Mouse (Mus musculus): ENCODE data around the gene Krt39. TPM values are rescaled to one million over a fixed set of nuclear protein-coding genes. Genes with fewer than 3 reads are reported as not detected.

The Krt39 gene
- polyA plus RNA-seq, 1 experiment from 2014 or later: not detected

GRCm38 (mm10) chr11:99496460-99496859 lies 24.7 kb downstream of the Krt39 start:
- no peaks in the 10 kb centered on the region for H3K27me3 ChIP-seq (replicated peaks)
- no peak overlapping the region for H3K27ac ChIP-seq
- no peak for ATAC-seq (replicated peaks)
- no peaks in the 10 kb centered on the region for H3K9me3 ChIP-seq
- H3K9ac ChIP-seq: no peak overlapping the region
- H3K36me3 ChIP-seq (replicated peaks): no peaks in the 10 kb centered on the region
- no peak overlapping the region for H3K4me3 ChIP-seq
- H3K4me1 ChIP-seq: no peaks in the 10 kb centered on the region
- WGBS: 92% methylated on average over 4 of the region's 4 CpGs
- no peak overlapping the region for H3K4me2 ChIP-seq

GRCm38 (mm10) chr11:99494741-99495140 lies 26.4 kb downstream of the Krt39 start:
- H3K4me1 ChIP-seq: no peaks in the 10 kb centered on the region
- WGBS: 91% methylated on average over 4 of the region's 4 CpGs
- no peak for ATAC-seq (replicated peaks)
- no peak overlapping the region for H3K9ac ChIP-seq
- no peak overlapping the region for H3K4me3 ChIP-seq
- no peaks in the 10 kb centered on the region for H3K9me3 ChIP-seq
- H3K27me3 ChIP-seq (replicated peaks): no peaks in the 10 kb centered on the region
- no peaks in the 10 kb centered on the region for H3K36me3 ChIP-seq (replicated peaks)
- H3K4me2 ChIP-seq: no peak overlapping the region
- H3K27ac ChIP-seq: no peak overlapping the region

- no peak overlapping the region for H3K27ac ChIP-seq
- WGBS: 54% methylated on average over 5 of the region's 5 CpGs
- no peak overlapping the region for H3K9ac ChIP-seq
- no peaks in the 10 kb centered on the region for H3K4me1 ChIP-seq
- H3K4me3 ChIP-seq: no peak overlapping the region
- H3K36me3 ChIP-seq (replicated peaks): no peaks in the 10 kb centered on the region
- no peaks in the 10 kb centered on the region for H3K27me3 ChIP-seq (replicated peaks)
- no peak overlapping the region for H3K4me2 ChIP-seq
- ATAC-seq (replicated peaks): no peak
- H3K9me3 ChIP-seq: no peaks in the 10 kb centered on the region
Measured at GRCm38 (mm10) chr11:99493574-99493850, 27.6 kb downstream of the Krt39 start.

GRCm38 (mm10) chr11:99492733-99493573 lies 28.2 kb downstream of the Krt39 start, which contains the start of gene Krt23:
Krt23 (minus strand) TSS chr11:99493137.
- Histone ChIP-seq H3K27me3 (replicated peaks) (no peaks in the 10 kb centered on the region), H3K9me3 (no peaks in the 10 kb centered on the region), H3K4me3 (no peak within 1 kb of the TSS), H3K36me3 (replicated peaks) (no peaks in the 10 kb centered on the region), H3K27ac (no peak within 1 kb of the TSS), H3K4me1 (no peaks in the 10 kb centered on the region), H3K9ac (no peak within 1 kb of the TSS), H3K4me2 (no peak within 1 kb of the TSS)
- WGBS: 88% methylated on average over 22 of the region's 22 CpGs
- no peak for ATAC-seq (replicated peaks)

- Histone ChIP-seq H3K9ac (no peak overlapping the region), H3K27me3 (replicated peaks) (no peaks in the 10 kb centered on the region), H3K27ac (no peak overlapping the region), H3K4me1 (no peaks in the 10 kb centered on the region), H3K9me3 (no peaks in the 10 kb centered on the region), H3K4me3 (no peak overlapping the region), H3K36me3 (replicated peaks) (no peaks in the 10 kb centered on the region), H3K4me2 (no peak overlapping the region)
- no peak for ATAC-seq (replicated peaks)
- 91% methylated on average over 8 of the region's 8 CpGs for WGBS
Measured at GRCm38 (mm10) chr11:99491040-99491439, 30.1 kb downstream of the Krt39 start.

GRCm38 (mm10) chr11:99490624-99491023 lies 30.5 kb downstream of the Krt39 start:
- no peak overlapping the region for H3K4me2 ChIP-seq
- H3K9ac ChIP-seq: no peak overlapping the region
- 84% methylated on average over 4 of the region's 4 CpGs for WGBS
- ATAC-seq (replicated peaks): no peak
- no peak overlapping the region for H3K4me3 ChIP-seq
- no peaks in the 10 kb centered on the region for H3K36me3 ChIP-seq (replicated peaks)
- no peaks in the 10 kb centered on the region for H3K9me3 ChIP-seq
- H3K4me1 ChIP-seq: no peaks in the 10 kb centered on the region
- no peak overlapping the region for H3K27ac ChIP-seq
- no peaks in the 10 kb centered on the region for H3K27me3 ChIP-seq (replicated peaks)

- Histone ChIP-seq H3K9me3 (no peaks in the 10 kb centered on the region), H3K4me3 (no peak overlapping the region), H3K36me3 (replicated peaks) (no peaks in the 10 kb centered on the region), H3K9ac (no peak overlapping the region), H3K27ac (no peak overlapping the region), H3K4me1 (no peaks in the 10 kb centered on the region), H3K27me3 (replicated peaks) (no peaks in the 10 kb centered on the region), H3K4me2 (no peak overlapping the region)
- WGBS: 39% methylated on average over 3 of the region's 3 CpGs
- no peak for ATAC-seq (replicated peaks)
Measured at GRCm38 (mm10) chr11:99489233-99489632, 31.9 kb downstream of the Krt39 start.

- Histone ChIP-seq H3K4me2 (no peak overlapping the region), H3K4me3 (no peak overlapping the region), H3K36me3 (replicated peaks) (no peaks in the 10 kb centered on the region), H3K4me1 (no peaks in the 10 kb centered on the region), H3K27me3 (replicated peaks) (no peaks in the 10 kb centered on the region), H3K27ac (no peak overlapping the region), H3K9me3 (no peaks in the 10 kb centered on the region), H3K9ac (no peak overlapping the region)
- no peak for ATAC-seq (replicated peaks)
- 87% methylated on average over 3 of the region's 3 CpGs for WGBS
Measured at GRCm38 (mm10) chr11:99474981-99475380, 46.2 kb downstream of the Krt39 start.

GRCm38 (mm10) chr11:99473433-99473832 lies 47.7 kb downstream of the Krt39 start:
- ATAC-seq (replicated peaks): no peak
- Histone ChIP-seq H3K36me3 (replicated peaks) (no peaks in the 10 kb centered on the region), H3K27me3 (replicated peaks) (no peaks in the 10 kb centered on the region), H3K4me2 (no peak overlapping the region), H3K9ac (no peak overlapping the region), H3K4me1 (no peaks in the 10 kb centered on the region), H3K9me3 (no peaks in the 10 kb centered on the region), H3K4me3 (no peak overlapping the region), H3K27ac (no peak overlapping the region)
- WGBS: 70% methylated on average over 6 of the region's 6 CpGs

- Histone ChIP-seq H3K9ac (no peak overlapping the region), H3K9me3 (no peaks in the 10 kb centered on the region), H3K4me2 (no peak overlapping the region), H3K4me3 (no peak overlapping the region), H3K27ac (no peak overlapping the region), H3K36me3 (replicated peaks) (no peaks in the 10 kb centered on the region), H3K4me1 (no peaks in the 10 kb centered on the region), H3K27me3 (replicated peaks) (no peaks in the 10 kb centered on the region)
- ATAC-seq (replicated peaks): no peak
- 85% methylated on average over 4 of the region's 4 CpGs for WGBS
Measured at GRCm38 (mm10) chr11:99472405-99472804, 48.7 kb downstream of the Krt39 start.

GRCm38 (mm10) chr11:99471946-99472345 lies 49.2 kb downstream of the Krt39 start:
- no peak for ATAC-seq (replicated peaks)
- Histone ChIP-seq H3K4me2 (no peak overlapping the region), H3K27me3 (replicated peaks) (no peaks in the 10 kb centered on the region), H3K36me3 (replicated peaks) (no peaks in the 10 kb centered on the region), H3K4me3 (no peak overlapping the region), H3K4me1 (no peaks in the 10 kb centered on the region), H3K27ac (no peak overlapping the region), H3K9ac (no peak overlapping the region), H3K9me3 (no peaks in the 10 kb centered on the region)
- 95% methylated on average over 6 of the region's 6 CpGs for WGBS

GRCm38 (mm10) chr11:99469228-99469627 lies 51.9 kb downstream of the Krt39 start:
- Histone ChIP-seq H3K4me2 (no peak overlapping the region), H3K4me3 (no peak overlapping the region), H3K9ac (no peak overlapping the region), H3K36me3 (replicated peaks) (no peaks in the 10 kb centered on the region), H3K27ac (no peak overlapping the region), H3K27me3 (replicated peaks) (no peaks in the 10 kb centered on the region), H3K4me1 (0 out of 2 replicates have a peak, but pooled peaks cover 5% of the 10 kb centered on the region), H3K9me3 (no peaks in the 10 kb centered on the region)
- ATAC-seq (replicated peaks): no peak
- 85% methylated on average over 4 of the region's 4 CpGs for WGBS

GRCm38 (mm10) chr11:99468566-99468965 lies 52.6 kb downstream of the Krt39 start:
- 91% methylated on average over 11 of the region's 11 CpGs for WGBS
- Histone ChIP-seq H3K9me3 (no peaks in the 10 kb centered on the region), H3K4me2 (no peak overlapping the region), H3K4me1 (0 out of 2 replicates have a peak, but pooled peaks cover 5% of the 10 kb centered on the region), H3K9ac (no peak overlapping the region), H3K4me3 (no peak overlapping the region), H3K27ac (no peak overlapping the region), H3K36me3 (replicated peaks) (no peaks in the 10 kb centered on the region), H3K27me3 (replicated peaks) (peaks cover 5% of the 10 kb centered on the region; the same call in 1 of the 2 replicates)
- no peak for ATAC-seq (replicated peaks)

Measured in midbrain, embryonic 15.5 days (tissue).